Mouse (Mus musculus): ENCODE results near the gene Tmco1. TPM values are rescaled to one million over a fixed set of nuclear protein-coding genes. Genes with fewer than 3 reads are reported as not detected.

Tmco1 gene
- polyA plus RNA-seq, 1 experiment = 43.7 TPM

- no peaks in the 10 kb centered on the region for H3K36me3 ChIP-seq (ENCODE audit: control insufficient read depth, insufficient read depth, low read length, poor library complexity, severe bottlenecking)
- no peaks in the 10 kb centered on the region for H3K9me3 ChIP-seq (replicated peaks; ENCODE audit: control insufficient read depth, insufficient read depth, low read length, poor library complexity, severe bottlenecking)
- H3K9ac ChIP-seq (ENCODE audit: low read depth, poor library complexity, severe bottlenecking) = no peak overlapping the region
- no peak overlapping the region for H3K4me3 ChIP-seq (ENCODE audit: low read depth, low read length)
- TF ChIP-seq POLR2A (IDR thresholded peaks at IDR 0.05; ENCODE audit: insufficient read depth, low read length) (no peak), CTCF (IDR thresholded peaks at IDR 0.05; ENCODE audit: low read depth, low read length) (no peak), EP300 (IDR thresholded peaks at IDR 0.05; ENCODE audit: insufficient read depth, low read depth, low read length) (no peak)
- peaks cover 10% of the 10 kb centered on the region for H3K4me1 ChIP-seq (ENCODE audit: control insufficient read depth, insufficient read depth, low read length)
- no peak overlapping the region for H3K27ac ChIP-seq (ENCODE audit: insufficient read depth, low read length)
- no peaks in the 10 kb centered on the region for H3K27me3 ChIP-seq (ENCODE audit: control insufficient read depth, insufficient read depth, low read length, poor library complexity, severe bottlenecking)
These were observed 16.6 kb upstream of the Tmco1 start for GRCm38 (mm10) chr1:167291610-167292009.

DNA sequence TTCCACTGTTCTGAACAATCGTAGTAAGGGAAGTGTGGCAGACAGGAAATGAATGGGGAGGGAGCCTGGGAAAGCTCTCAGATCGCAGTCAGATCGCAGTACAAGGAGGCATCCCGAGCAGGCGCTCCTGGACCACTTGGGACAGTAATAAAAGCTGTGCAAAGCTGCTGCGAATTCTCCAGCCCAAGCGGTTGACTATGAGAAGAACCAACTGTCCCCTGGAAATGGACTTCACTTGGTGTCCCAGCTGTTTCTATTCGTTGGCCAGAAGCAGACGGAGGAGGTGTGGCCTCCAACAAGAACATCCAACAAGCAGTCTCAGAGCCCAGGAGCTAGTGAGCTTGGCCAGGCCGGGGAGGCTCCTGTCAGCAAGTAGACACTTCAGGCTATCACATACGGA, 15.7 kb upstream of the Tmco1 start:
- H3K4me1 ChIP-seq (ENCODE audit: control insufficient read depth, insufficient read depth, low read length) = peaks cover 10% of the 10 kb centered on the region
- no peaks in the 10 kb centered on the region for H3K36me3 ChIP-seq (ENCODE audit: control insufficient read depth, insufficient read depth, low read length, poor library complexity, severe bottlenecking)
- peak overlapping the region; percentile 34; the same call in 1 of the 2 replicates for H3K27ac ChIP-seq (ENCODE audit: insufficient read depth, low read length)
- TF ChIP-seq CTCF (IDR thresholded peaks at IDR 0.05; ENCODE audit: low read depth, low read length) = no peak
- TF ChIP-seq POLR2A (IDR thresholded peaks at IDR 0.05; ENCODE audit: insufficient read depth, low read length) = no peak
- TF ChIP-seq EP300 (IDR thresholded peaks at IDR 0.05; ENCODE audit: insufficient read depth, low read depth, low read length) = no peak
- no peak overlapping the region for H3K9ac ChIP-seq (ENCODE audit: low read depth, poor library complexity, severe bottlenecking)
- no peaks in the 10 kb centered on the region for H3K27me3 ChIP-seq (ENCODE audit: control insufficient read depth, insufficient read depth, low read length, poor library complexity, severe bottlenecking)
- no peaks in the 10 kb centered on the region for H3K9me3 ChIP-seq (replicated peaks; ENCODE audit: control insufficient read depth, insufficient read depth, low read length, poor library complexity, severe bottlenecking)
- no peak overlapping the region for H3K4me3 ChIP-seq (ENCODE audit: low read depth, low read length)

DNA sequence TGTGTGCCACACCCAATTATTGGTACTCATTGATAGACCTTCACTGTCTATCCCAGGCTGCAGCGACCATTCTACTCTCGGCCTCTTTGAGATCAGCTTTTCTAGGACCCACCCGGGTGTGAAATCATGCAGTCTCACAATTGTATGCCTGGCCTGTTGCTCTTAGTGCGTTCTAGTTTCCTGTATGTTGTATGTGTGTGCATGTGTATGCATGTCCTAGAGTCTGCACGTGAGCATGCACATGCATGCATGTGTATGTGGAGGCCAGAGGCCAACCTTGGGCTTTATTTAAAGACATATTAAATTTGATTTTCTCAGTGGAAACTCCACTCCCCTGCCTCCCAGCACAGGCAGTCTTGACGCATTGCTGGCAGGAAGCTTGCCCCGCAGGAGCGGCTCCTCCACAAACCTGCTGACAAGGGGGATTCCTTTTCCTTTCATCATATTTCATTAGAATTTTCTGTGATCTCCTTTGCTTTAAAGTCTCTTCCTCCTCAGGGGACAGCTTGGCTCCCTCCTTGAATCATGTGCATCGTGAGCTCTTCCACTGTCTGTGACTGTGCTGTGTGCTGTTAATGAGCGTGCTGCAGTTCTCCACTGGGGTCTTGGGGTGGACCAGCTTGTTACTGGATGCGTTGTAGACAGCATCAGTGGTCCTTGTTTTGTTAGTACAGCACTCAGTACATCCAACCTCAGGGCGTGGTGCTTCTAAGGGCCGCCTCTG, 12.3 kb upstream of the Tmco1 start:
- TF ChIP-seq CTCF (IDR thresholded peaks at IDR 0.05; ENCODE audit: low read depth, low read length) (no peak), POLR2A (IDR thresholded peaks at IDR 0.05; ENCODE audit: insufficient read depth, low read length) (no peak), EP300 (IDR thresholded peaks at IDR 0.05; ENCODE audit: insufficient read depth, low read depth, low read length) (no peak)
- Histone ChIP-seq H3K4me1 (ENCODE audit: control insufficient read depth, insufficient read depth, low read length) (peaks cover 5% of the 10 kb centered on the region), H3K4me3 (ENCODE audit: low read depth, low read length) (no peak overlapping the region), H3K27ac (ENCODE audit: insufficient read depth, low read length) (no peak overlapping the region), H3K9ac (ENCODE audit: low read depth, poor library complexity, severe bottlenecking) (no peak overlapping the region), H3K36me3 (ENCODE audit: control insufficient read depth, insufficient read depth, low read length, poor library complexity, severe bottlenecking) (no peaks in the 10 kb centered on the region), H3K27me3 (ENCODE audit: control insufficient read depth, insufficient read depth, low read length, poor library complexity, severe bottlenecking) (no peaks in the 10 kb centered on the region), H3K9me3 (replicated peaks; ENCODE audit: control insufficient read depth, insufficient read depth, low read length, poor library complexity, severe bottlenecking) (no peaks in the 10 kb centered on the region)

- Histone ChIP-seq H3K27ac (ENCODE audit: insufficient read depth, low read length) (peak overlapping the region; percentile 51; the same call in 1 of the 2 replicates), H3K27me3 (ENCODE audit: control insufficient read depth, insufficient read depth, low read length, poor library complexity, severe bottlenecking) (no peaks in the 10 kb centered on the region), H3K4me3 (ENCODE audit: low read depth, low read length) (no peak overlapping the region), H3K36me3 (ENCODE audit: control insufficient read depth, insufficient read depth, low read length, poor library complexity, severe bottlenecking) (no peaks in the 10 kb centered on the region), H3K9ac (ENCODE audit: low read depth, poor library complexity, severe bottlenecking) (no peak overlapping the region), H3K9me3 (replicated peaks; ENCODE audit: control insufficient read depth, insufficient read depth, low read length, poor library complexity, severe bottlenecking) (no peaks in the 10 kb centered on the region), H3K4me1 (ENCODE audit: control insufficient read depth, insufficient read depth, low read length) (peaks cover 5% of the 10 kb centered on the region)
- TF ChIP-seq EP300 (IDR thresholded peaks at IDR 0.05; ENCODE audit: insufficient read depth, low read depth, low read length) = no peak
These were observed 8.1 kb upstream of the Tmco1 start for GRCm38 (mm10) chr1:167300122-167300521.

- H3K4me3 ChIP-seq (ENCODE audit: low read depth, low read length) = no peak overlapping the region
- H3K27me3 ChIP-seq (ENCODE audit: control insufficient read depth, insufficient read depth, low read length, poor library complexity, severe bottlenecking) = no peaks in the 10 kb centered on the region
- peaks cover 2% of the 10 kb centered on the region for H3K4me1 ChIP-seq (ENCODE audit: control insufficient read depth, insufficient read depth, low read length)
- no peak for TF ChIP-seq CTCF (IDR thresholded peaks at IDR 0.05; ENCODE audit: low read depth, low read length)
- TF ChIP-seq POLR2A (IDR thresholded peaks at IDR 0.05; ENCODE audit: insufficient read depth, low read length) = no peak
- no peak for TF ChIP-seq EP300 (IDR thresholded peaks at IDR 0.05; ENCODE audit: insufficient read depth, low read depth, low read length)
- no peaks in the 10 kb centered on the region for H3K36me3 ChIP-seq (ENCODE audit: control insufficient read depth, insufficient read depth, low read length, poor library complexity, severe bottlenecking)
- no peak overlapping the region for H3K27ac ChIP-seq (ENCODE audit: insufficient read depth, low read length)
- no peak overlapping the region for H3K9ac ChIP-seq (ENCODE audit: low read depth, poor library complexity, severe bottlenecking)
- no peaks in the 10 kb centered on the region for H3K9me3 ChIP-seq (replicated peaks; ENCODE audit: control insufficient read depth, insufficient read depth, low read length, poor library complexity, severe bottlenecking)
These were observed 2.6 kb upstream of the Tmco1 start for GRCm38 (mm10) chr1:167305501-167306137.

Data from ES-Bruce4 (cell line).